Mouse (Mus musculus): ENCODE results near the gene Stk17b. TPM values are rescaled to one million over a fixed set of nuclear protein-coding genes. Genes with fewer than 3 reads are reported as not detected.
A peak's percentile ranks its signal among the peaks of the same experiment; 100 is the strongest.

Stk17b gene
- total RNA-seq (2021) = 10 to 100 TPM; 18.9 to 23.2 TPM

- DNase-seq = peak; percentile 96
Observed at GRCm38 (mm10) chr1:53784721-53785418, at the start of gene Stk17b. Gene Stk17b (minus strand): TSS chr1:53785224.

- DNase-seq = no peak
Observed at GRCm38 (mm10) chr1:53830286-53830685, 45.3 kb upstream of the Stk17b start.

DNA sequence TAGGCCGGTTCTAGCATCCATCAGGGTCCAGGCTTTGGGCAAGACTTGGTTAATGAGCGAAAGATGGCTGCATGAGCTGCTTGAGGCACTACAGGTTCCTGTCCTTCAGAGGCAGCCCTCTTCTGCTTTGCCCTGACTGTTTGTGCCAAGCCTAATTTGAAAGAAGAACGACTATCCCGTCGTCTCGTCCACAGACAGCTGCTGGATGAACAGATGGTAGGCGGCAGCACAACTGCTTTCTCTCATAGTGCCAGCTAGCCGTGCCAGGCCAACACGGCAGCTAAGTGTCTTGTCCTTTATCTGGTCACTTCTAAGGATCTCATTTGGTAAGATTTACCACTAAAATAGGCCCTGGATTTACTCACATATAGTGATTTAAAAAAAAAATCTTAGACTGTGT, 44.1 kb upstream of the Stk17b start:
- DNase-seq = no peak

GRCm38 (mm10) chr1:53824446-53825337, 39.7 kb upstream of the Stk17b start:
- DNase-seq = no peak

GRCm38 (mm10) chr1:53823687-53824445, 38.8 kb upstream of the Stk17b start:
- DNase-seq = peak; percentile 13

DNA sequence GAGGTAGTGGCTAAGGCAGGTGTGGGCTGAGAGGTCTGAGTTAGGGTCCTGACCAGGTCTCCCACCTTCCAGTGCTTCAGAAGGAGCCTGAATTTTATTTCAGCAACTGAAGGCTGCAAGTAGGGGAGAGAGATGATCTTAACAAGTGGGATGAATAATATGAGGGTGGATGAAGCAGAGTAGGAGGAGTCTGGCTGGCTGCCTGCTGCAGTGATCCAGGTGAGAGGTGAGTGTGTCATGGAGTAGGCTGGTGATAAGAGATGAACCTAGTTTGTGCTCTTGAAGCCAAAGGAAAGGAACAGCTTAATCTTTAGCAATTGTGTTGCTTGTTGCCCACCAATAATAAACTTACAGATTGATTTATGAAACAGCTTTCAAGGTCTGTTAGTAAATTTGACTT, 37.0 kb upstream of the Stk17b start:
- DNase-seq = no peak

- DNase-seq = no peak
Observed at GRCm38 (mm10) chr1:53820041-53820632, 35.1 kb upstream of the Stk17b start.

GRCm38 (mm10) chr1:53818072-53818862, 33.2 kb upstream of the Stk17b start:
- no peak for DNase-seq

GRCm38 (mm10) chr1:53816353-53816752, 31.3 kb upstream of the Stk17b start:
- DNase-seq = no peak

DNA sequence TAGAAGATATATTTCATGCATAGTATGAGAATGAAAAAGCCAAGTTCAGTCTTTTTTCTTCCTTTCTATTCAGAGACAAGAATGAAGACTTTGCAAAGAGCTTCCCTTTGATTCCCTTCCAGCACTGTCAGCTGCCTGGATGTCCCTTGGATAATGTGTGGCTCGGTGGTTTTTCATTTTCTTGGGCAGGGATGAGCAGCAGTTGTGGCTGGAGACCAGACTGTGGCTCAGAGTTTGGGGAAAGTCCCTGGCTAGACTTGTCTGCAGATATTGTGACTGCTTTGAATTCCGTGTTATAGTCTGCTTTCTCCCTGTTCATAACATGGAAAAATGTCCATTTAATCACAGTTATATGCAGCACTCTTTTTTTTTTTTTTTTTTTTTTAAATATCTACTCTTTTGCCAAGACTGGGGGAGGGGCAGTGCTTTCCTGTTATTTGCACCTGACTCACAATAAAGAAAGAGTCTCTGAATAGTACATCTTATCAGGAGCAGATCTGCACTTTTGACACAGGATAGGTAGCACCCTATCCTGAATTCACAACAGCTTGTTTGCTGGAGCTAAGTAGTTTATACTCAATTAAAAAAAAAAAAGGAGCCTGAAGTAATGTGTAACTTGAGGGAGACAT, 29.2 kb upstream of the Stk17b start:
- DNase-seq = no peak

DNA sequence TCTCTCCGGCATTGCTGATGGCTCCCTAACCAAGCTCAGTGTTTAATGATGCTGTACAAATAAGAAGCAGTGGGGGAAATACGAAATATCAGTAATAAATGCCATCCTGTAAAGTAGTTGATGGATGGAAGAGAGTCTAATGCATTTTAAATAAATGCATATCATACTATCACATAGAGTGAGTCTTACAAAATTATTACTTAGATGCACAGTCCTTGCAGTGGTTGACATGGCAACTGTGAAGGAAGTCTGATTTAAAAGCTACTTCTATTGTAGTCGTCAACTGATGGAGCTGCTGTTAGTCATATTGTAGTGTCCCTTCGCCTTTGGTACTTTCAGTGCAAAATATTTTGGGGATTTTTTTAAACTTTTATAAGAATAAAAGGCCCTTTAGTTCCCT, 26.9 kb upstream of the Stk17b start:
- DNase-seq = no peak

- no peak for DNase-seq
Observed at GRCm38 (mm10) chr1:53808229-53808628, 23.2 kb upstream of the Stk17b start.

DNA sequence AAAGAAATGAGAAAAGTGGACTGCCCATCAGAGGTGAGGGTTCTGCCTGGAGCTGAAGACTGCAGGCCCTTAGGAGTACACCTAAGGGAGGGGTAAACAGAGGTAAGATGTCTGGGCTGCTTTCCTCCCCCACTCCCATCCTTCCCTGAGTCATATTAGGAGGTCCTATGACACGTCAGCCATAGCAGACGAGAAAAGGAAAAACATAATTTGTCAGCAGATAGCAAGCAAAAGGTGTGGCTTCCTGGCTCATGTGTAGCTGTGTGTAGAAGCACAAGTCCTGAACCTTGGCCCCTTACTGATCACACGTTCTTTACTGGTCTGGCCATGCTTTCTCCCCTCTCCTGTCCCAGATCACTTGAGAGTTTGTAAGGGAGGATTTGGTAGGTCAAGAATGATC, 12.8 kb upstream of the Stk17b start:
- DNase-seq = no peak

- no peak for DNase-seq
Observed at GRCm38 (mm10) chr1:53797074-53797473, 12.1 kb upstream of the Stk17b start.

DNA sequence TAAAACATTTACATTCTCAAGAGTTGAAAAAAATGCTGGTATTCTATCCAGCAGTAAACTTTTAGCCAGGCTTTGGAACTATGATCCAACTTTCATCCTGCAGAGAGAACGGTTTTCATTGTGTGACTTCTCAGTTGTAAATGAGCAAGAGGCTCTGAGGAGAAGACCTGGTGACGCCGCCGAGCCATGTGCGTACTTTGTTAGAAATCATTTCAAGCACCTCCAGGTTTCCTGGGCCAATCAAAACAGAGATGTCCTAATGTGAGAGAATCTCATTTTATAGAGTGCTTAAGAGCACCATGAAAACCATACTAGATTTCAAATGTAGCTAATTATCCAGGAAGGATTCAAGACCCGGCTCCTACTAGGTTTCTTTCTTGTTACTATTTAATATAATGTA, 11.2 kb upstream of the Stk17b start:
- no peak for DNase-seq

GRCm38 (mm10) chr1:53795591-53795990, 10.6 kb upstream of the Stk17b start:
- no peak for DNase-seq

- no peak for DNase-seq
Observed at GRCm38 (mm10) chr1:53795081-53795480, 10.1 kb upstream of the Stk17b start.

- no peak for DNase-seq
Observed at GRCm38 (mm10) chr1:53794279-53794678, 9.3 kb upstream of the Stk17b start.

GRCm38 (mm10) chr1:53791343-53791742, 6.3 kb upstream of the Stk17b start:
- DNase-seq = no peak

DNA sequence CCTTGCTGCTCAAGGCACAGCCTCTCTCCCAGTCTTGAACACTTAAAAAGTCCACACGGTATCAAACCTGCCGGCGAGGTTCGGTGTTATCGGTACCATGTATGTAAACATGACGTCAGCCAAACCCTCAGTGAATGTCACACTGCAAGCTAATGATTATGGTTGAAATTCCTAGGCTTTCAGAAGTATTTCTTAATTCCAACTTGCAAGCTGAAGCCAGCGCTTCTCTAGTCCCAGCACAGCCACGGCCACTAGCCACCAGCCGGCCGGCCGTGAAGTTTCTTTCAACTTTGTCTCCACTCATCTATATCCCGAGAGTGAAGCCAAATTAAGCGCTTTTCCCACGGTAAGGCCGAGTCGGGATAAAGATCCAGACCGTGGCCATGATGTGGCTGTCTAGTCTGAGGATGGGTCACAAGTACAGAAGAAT, 718 bp downstream of the Stk17b start:
- DNase-seq = peak; percentile 39

DNA sequence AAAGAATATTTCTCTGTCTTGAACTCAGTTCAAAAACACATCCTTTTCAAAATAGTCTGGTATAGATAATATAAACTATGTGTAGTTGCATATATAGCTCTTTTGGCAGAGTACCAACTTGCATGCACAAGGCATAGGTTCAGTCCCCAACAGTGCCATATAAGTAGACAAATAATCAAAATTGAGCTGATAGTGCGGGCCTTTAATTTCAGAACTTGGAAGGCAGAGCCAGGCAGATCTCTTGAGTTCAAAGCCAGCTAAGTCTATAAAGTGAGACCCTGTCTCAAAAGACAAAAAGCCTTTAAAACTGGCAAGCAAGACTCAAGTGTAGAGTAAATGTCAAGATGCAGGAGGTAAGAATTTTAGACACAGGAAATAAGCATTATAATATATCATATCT, 2.1 kb downstream of the Stk17b start:
- no peak for DNase-seq
